Mouse (Mus musculus): Measurements from ENCODE around the gene Gbf1. TPM values are rescaled to one million over a fixed set of nuclear protein-coding genes. Genes with fewer than 3 reads are reported as not detected.

Gene Gbf1
- polyA plus RNA-seq, 1 experiment, result 28.0 TPM

DNA sequence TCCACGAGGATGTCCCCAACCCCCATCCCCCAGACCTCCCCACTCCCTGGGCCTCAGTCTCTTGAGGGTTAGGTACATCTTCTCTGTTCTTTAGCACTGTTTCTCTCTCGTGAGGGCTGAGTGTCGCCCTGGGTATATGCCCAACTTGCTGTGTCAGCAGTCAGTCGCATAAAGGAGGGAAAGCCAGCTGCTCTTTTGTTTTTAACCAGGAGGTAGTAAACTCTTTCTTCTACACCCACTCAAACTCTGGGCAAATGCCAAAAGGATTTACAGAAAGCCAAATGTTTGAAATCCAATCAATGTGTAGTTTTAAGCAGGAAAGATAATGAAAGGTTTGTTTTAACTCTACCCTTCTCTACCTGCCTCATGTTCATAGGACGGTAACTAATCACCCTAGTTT is 24.7 kb downstream of the Gbf1 start:
- Histone ChIP-seq H3K4me3 (ENCODE audit: insufficient read depth, low read length) (no peak overlapping the region), H3K27ac (ENCODE audit: insufficient read depth, low read depth, low read length) (no peak overlapping the region), H3K4me1 (ENCODE audit: control insufficient read depth, insufficient read depth, low read length) (peaks cover 12% of the 10 kb centered on the region)
- no peak for TF ChIP-seq POLR2A (IDR thresholded peaks at IDR 0.05; ENCODE audit: borderline replicate concordance, low read depth, low read length)
- TF ChIP-seq CTCF (IDR thresholded peaks at IDR 0.05; ENCODE audit: low read depth, low read length), result no peak

DNA sequence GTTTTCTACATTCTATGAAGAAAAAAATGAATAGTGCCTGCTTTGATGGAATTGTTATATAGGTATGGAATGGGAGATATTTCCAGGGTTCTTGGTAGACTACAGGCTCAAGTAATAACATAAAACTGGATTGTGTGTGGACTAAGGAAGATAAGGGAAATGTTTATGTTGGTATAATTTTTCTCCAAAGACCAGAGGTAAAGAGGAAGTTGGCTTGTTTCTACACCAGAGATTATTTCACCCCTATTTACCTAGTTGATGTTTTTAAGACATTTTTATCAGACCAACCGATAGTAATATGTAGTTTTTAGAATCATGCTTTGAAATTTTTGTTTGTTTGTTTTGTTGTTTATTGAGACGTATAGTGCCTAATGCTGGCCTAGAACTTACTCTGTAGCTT is 28.0 kb downstream of the Gbf1 start:
- Histone ChIP-seq H3K4me3 (ENCODE audit: insufficient read depth, low read length) (no peak overlapping the region), H3K27ac (ENCODE audit: insufficient read depth, low read depth, low read length) (no peak overlapping the region), H3K4me1 (ENCODE audit: control insufficient read depth, insufficient read depth, low read length) (peaks cover 12% of the 10 kb centered on the region)
- no peak for TF ChIP-seq CTCF (IDR thresholded peaks at IDR 0.05; ENCODE audit: low read depth, low read length)
- no peak for TF ChIP-seq POLR2A (IDR thresholded peaks at IDR 0.05; ENCODE audit: borderline replicate concordance, low read depth, low read length)

DNA sequence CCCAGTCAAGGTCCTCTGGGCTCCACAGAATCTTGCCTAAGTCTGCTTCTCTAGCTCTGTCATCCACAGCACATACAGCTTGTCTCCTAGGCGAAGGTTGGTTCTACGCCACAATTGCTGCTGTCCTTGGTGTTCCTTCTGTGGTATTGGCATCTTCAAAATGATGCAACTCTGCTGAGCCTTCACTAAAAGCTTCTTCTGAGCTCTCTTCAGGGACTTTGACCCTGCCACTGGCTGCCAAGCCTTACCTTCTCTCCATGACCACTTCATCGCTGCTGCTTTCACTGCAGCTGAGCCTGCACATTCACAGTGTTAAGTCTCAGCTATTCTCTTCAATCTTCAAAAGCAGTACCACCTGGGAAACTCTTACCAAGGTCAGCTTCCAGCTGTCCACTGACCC is 29.9 kb downstream of the Gbf1 start:
- TF ChIP-seq POLR2A (IDR thresholded peaks at IDR 0.05; ENCODE audit: borderline replicate concordance, low read depth, low read length) (no peak), CTCF (IDR thresholded peaks at IDR 0.05; ENCODE audit: low read depth, low read length) (no peak)
- H3K27ac ChIP-seq (ENCODE audit: insufficient read depth, low read depth, low read length), result no peak overlapping the region
- peaks cover 18% of the 10 kb centered on the region for H3K4me1 ChIP-seq (ENCODE audit: control insufficient read depth, insufficient read depth, low read length)
- no peak overlapping the region for H3K4me3 ChIP-seq (ENCODE audit: insufficient read depth, low read length)

DNA sequence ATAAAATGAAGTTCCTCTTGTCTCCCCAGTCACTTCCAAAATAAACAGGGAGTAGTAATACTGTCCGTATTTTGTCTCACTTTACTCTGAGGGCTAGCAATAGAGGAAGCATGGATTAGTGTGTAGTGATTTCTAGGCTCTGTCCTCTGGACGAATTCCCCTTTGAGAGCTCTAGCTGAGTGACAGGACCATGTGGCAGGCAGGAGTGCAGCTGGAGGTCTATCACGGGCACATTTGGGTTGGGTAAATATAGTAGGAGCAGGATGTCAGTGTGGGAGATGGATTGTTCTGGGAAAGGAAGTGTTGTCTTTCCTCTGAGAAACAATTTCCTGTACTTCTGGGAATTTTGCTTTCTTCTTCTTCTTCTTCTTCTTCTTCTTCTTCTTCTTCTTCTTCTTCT is 34.3 kb downstream of the Gbf1 start:
- Histone ChIP-seq H3K27ac (ENCODE audit: insufficient read depth, low read depth, low read length) (no peak overlapping the region), H3K4me3 (ENCODE audit: insufficient read depth, low read length) (no peak overlapping the region), H3K4me1 (ENCODE audit: control insufficient read depth, insufficient read depth, low read length) (peaks cover 7% of the 10 kb centered on the region)
- TF ChIP-seq POLR2A (IDR thresholded peaks at IDR 0.05; ENCODE audit: borderline replicate concordance, low read depth, low read length) (no peak), CTCF (IDR thresholded peaks at IDR 0.05; ENCODE audit: low read depth, low read length) (no peak)

DNA sequence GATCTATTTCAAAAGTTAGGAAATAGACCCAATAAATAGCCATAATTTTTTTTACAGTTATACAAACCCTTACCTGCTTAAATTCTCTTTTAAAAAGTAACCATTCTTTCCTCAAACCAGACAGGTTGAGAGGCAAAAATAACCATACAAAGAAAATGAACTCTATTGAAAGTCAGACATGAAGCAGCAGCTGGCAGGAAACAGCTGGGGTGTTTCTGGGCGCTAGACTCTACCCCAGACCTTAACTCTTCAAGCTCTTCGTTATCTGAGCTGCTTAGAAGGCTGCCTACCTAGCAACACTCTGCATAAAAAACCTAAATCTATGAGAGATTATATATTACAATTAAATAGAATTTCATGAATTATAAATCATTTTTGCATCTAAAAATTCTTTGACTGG is 34.9 kb downstream of the Gbf1 start:
- H3K4me1 ChIP-seq (ENCODE audit: control insufficient read depth, insufficient read depth, low read length), result peaks cover 9% of the 10 kb centered on the region
- no peak overlapping the region for H3K27ac ChIP-seq (ENCODE audit: insufficient read depth, low read depth, low read length)
- H3K4me3 ChIP-seq (ENCODE audit: insufficient read depth, low read length), result no peak overlapping the region
- TF ChIP-seq POLR2A (IDR thresholded peaks at IDR 0.05; ENCODE audit: borderline replicate concordance, low read depth, low read length), result no peak
- TF ChIP-seq CTCF (IDR thresholded peaks at IDR 0.05; ENCODE audit: low read depth, low read length), result no peak

DNA sequence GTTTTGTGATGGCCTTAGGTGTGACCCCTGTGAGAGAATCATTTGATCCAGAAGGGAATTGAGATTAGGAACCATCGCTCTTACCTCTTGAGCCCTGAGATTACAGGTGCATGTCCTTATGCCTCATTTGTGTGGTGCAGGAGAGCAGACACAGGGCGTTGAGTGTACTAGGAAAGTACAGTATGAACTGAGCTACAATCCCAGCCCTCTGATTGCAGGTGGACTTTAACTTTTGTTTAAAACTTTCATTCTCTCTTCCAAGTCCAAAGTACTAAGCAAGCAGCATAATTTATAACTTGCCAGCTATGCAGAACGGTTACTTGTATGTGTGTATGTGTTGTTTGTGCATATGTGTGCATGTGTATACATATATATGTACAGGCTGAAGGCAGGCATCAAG is 46.0 kb downstream of the Gbf1 start:
- no peak overlapping the region for H3K4me3 ChIP-seq (ENCODE audit: insufficient read depth, low read length)
- TF ChIP-seq POLR2A (IDR thresholded peaks at IDR 0.05; ENCODE audit: borderline replicate concordance, low read depth, low read length) (no peak), CTCF (IDR thresholded peaks at IDR 0.05; ENCODE audit: low read depth, low read length) (no peak)
- H3K4me1 ChIP-seq (ENCODE audit: control insufficient read depth, insufficient read depth, low read length), result no peaks in the 10 kb centered on the region
- no peak overlapping the region for H3K27ac ChIP-seq (ENCODE audit: insufficient read depth, low read depth, low read length)

DNA sequence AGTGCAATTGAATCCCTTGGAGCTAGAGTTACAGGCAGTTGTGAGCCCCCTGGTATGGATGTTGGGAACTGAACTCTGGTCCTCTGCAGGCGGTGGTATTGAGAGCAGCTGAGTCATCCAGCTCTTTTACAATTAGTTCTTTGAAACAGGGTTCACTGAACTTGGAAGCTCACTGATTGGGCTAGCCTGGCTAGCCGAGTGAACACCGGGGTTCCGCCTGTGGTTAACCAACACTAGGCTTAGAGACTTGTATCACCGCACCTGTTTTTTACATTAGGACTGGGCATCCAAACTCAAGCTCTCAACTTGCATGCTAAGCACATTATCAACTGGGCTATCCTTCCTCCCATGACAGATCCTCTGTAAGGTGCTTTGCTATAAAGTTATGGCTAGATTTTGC is 46.6 kb downstream of the Gbf1 start:
- no peaks in the 10 kb centered on the region for H3K4me1 ChIP-seq (ENCODE audit: control insufficient read depth, insufficient read depth, low read length)
- no peak overlapping the region for H3K4me3 ChIP-seq (ENCODE audit: insufficient read depth, low read length)
- H3K27ac ChIP-seq (ENCODE audit: insufficient read depth, low read depth, low read length), result no peak overlapping the region
- TF ChIP-seq POLR2A (IDR thresholded peaks at IDR 0.05; ENCODE audit: borderline replicate concordance, low read depth, low read length), result no peak
- TF ChIP-seq CTCF (IDR thresholded peaks at IDR 0.05; ENCODE audit: low read depth, low read length), result no peak

DNA sequence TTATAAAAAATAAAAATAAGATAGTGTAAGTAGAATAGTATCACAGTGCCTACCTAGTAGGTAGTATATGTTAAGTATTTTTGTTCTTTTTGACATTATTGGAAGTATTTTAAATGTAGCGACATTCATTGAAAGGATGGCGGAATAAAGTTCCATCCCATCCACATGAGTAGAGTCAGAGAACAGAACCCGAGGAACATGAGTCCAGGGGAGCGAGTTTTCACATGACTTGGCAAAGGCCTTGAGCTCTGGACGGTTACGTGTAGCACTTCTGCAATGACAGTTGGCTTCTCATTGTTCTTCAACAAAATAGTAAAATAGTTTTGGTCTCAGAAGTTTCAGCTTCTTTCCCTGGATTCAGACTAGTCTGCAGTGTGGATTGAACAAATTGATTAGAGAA is 51.9 kb downstream of the Gbf1 start:
- no peak overlapping the region for H3K4me3 ChIP-seq (ENCODE audit: insufficient read depth, low read length)
- H3K4me1 ChIP-seq (ENCODE audit: control insufficient read depth, insufficient read depth, low read length), result no peaks in the 10 kb centered on the region
- H3K27ac ChIP-seq (ENCODE audit: insufficient read depth, low read depth, low read length), result no peak overlapping the region
- TF ChIP-seq CTCF (IDR thresholded peaks at IDR 0.05; ENCODE audit: low read depth, low read length), result no peak
- no peak for TF ChIP-seq POLR2A (IDR thresholded peaks at IDR 0.05; ENCODE audit: borderline replicate concordance, low read depth, low read length)

DNA sequence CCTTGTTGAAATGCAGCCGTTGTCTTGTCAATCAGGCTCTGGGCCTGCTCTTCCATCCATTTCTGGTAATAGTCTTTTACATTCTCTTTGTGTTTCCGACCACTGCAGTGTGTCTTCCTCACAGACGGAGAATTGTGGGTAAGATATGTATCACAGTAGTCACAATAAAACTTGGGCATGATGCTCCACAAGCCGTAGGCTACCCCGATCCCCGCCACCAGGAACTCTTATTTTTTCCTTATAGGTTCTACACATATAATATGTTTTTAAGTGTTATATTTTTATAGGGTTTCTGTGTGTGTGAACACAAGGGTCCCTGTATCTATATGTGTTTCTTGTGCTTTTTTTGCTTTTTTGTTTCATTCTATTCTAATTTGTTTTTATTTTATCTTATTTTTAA is 53.4 kb downstream of the Gbf1 start:
- no peak for TF ChIP-seq CTCF (IDR thresholded peaks at IDR 0.05; ENCODE audit: low read depth, low read length)
- no peak for TF ChIP-seq POLR2A (IDR thresholded peaks at IDR 0.05; ENCODE audit: borderline replicate concordance, low read depth, low read length)
- Histone ChIP-seq H3K4me1 (ENCODE audit: control insufficient read depth, insufficient read depth, low read length) (no peaks in the 10 kb centered on the region), H3K27ac (ENCODE audit: insufficient read depth, low read depth, low read length) (no peak overlapping the region), H3K4me3 (ENCODE audit: insufficient read depth, low read length) (no peak overlapping the region)

DNA sequence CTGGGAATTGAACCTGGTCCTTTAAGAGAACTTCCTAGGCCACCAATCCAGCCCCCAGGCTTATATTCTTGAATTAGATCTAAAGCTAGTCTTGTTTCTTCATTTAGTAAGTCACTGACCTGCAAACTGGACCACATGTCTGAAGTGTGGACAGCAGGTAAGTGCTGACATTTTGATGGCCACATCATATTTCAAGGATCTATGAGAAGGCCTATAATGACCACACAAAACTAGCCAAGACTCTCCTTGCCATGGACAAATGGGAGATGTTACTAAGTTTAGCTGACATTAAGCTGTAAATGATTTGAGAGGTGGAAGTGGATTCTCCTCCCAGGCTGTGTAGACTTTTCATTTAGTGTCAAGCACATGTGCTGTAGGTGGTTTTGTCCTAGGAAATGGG is 58.6 kb downstream of the Gbf1 start:
- no peak overlapping the region for H3K27ac ChIP-seq (ENCODE audit: insufficient read depth, low read depth, low read length)
- no peaks in the 10 kb centered on the region for H3K4me1 ChIP-seq (ENCODE audit: control insufficient read depth, insufficient read depth, low read length)
- no peak overlapping the region for H3K4me3 ChIP-seq (ENCODE audit: insufficient read depth, low read length)
- no peak for TF ChIP-seq POLR2A (IDR thresholded peaks at IDR 0.05; ENCODE audit: borderline replicate concordance, low read depth, low read length)
- TF ChIP-seq CTCF (IDR thresholded peaks at IDR 0.05; ENCODE audit: low read depth, low read length), result no peak

DNA sequence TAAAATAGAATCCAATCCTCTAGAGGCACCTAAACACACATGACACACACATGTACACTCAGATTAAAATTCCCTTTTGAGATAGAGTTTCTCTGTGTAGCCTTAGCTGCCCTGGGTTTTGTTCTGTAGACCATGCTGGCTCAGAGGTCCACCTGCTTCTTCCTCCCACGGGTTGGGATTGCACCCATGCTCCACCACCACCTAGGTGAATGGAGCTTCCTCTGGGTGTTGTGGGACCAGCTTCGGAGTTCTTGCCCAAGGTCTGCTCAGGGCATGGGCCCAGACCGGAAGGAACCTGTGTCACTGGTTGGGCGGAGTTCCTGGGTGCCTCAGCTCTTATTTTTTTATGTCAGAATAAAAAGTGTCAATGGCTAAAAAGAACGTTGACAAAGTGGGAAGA is 62.2 kb downstream of the Gbf1 start:
- Histone ChIP-seq H3K4me1 (ENCODE audit: control insufficient read depth, insufficient read depth, low read length) (no peaks in the 10 kb centered on the region), H3K4me3 (ENCODE audit: insufficient read depth, low read length) (no peak overlapping the region), H3K27ac (ENCODE audit: insufficient read depth, low read depth, low read length) (no peak overlapping the region)
- TF ChIP-seq CTCF (IDR thresholded peaks at IDR 0.05; ENCODE audit: low read depth, low read length) (no peak), POLR2A (IDR thresholded peaks at IDR 0.05; ENCODE audit: borderline replicate concordance, low read depth, low read length) (no peak)

Measured in bone marrow macrophage, adult 2 months (primary cell).